Mouse (Mus musculus) limb, embryonic 12.5 days (tissue): ENCODE measurements at regions not wholly inside any gene's neighbourhood (a gene's known extent, or its start where the extent isn't known, plus 50 kb on each side); places are given as distances from the start of the nearest gene placed in this dataset.

Experiments
- ATAC-seq: fragments of 200-750 bp; cut with Nextera tagmentation; 2 replicates; pipeline ENCODE4 v1.8.0; 2017; ENCODE audit warnings: low read depth, moderate TSS enrichment; ENCODE audit not compliant: insufficient number of reproducible peaks, insufficient read depth, low FRiP score, low TSS enrichment
- H3K27ac ChIP-seq: fragments of 300-500 bp; sonication (generic); 2 replicates; pipeline ENCODE4 v1.5.1; 2016; ENCODE audit warnings: mild to moderate bottlenecking, moderate library complexity
- H3K27me3 ChIP-seq: fragments of 300-500 bp; sonication (generic); 2 replicates; pipeline ENCODE4 v1.6.1; 2016; ENCODE audit warnings: mild to moderate bottlenecking, moderate library complexity
- H3K36me3 ChIP-seq: fragments of 300-500 bp; sonication (generic); 2 replicates; pipeline ENCODE4 v1.6.1; 2016; ENCODE audit warnings: mild to moderate bottlenecking, moderate library complexity
- H3K4me1 ChIP-seq: fragments of 300-500 bp; sonication (generic); replicated peaks from 2 replicates; pipeline ENCODE4 v1.6.1; 2016
- H3K4me2 ChIP-seq: fragments of 300-500 bp; sonication (generic); 2 replicates; pipeline ENCODE4 v1.6.1; 2016; ENCODE audit warnings: mild to moderate bottlenecking, moderate library complexity
- H3K4me3 ChIP-seq: fragments of 300-500 bp; sonication (generic); replicated peaks from 2 replicates; pipeline ENCODE4 v1.5.1; 2016; ENCODE audit warnings: mild to moderate bottlenecking
- H3K9ac ChIP-seq: fragments of 300-500 bp; sonication (generic); replicated peaks from 2 replicates; pipeline ENCODE4 v1.6.1; 2016; ENCODE audit warnings: mild to moderate bottlenecking, moderate library complexity
- H3K9me3 ChIP-seq: fragments of 300-500 bp; sonication (generic); 2 replicates; pipeline ENCODE4 v1.6.1; 2016; ENCODE audit warnings: mild to moderate bottlenecking, moderate library complexity
- WGBS: fragments of 180-500 bp; shearing (Covaris S2); methylation state at CpG from one replicate; pipeline ENCODE4 v1.1.7; 2016; 5-methylcytosine and 5-hydroxymethylcytosine counted together

DNA sequence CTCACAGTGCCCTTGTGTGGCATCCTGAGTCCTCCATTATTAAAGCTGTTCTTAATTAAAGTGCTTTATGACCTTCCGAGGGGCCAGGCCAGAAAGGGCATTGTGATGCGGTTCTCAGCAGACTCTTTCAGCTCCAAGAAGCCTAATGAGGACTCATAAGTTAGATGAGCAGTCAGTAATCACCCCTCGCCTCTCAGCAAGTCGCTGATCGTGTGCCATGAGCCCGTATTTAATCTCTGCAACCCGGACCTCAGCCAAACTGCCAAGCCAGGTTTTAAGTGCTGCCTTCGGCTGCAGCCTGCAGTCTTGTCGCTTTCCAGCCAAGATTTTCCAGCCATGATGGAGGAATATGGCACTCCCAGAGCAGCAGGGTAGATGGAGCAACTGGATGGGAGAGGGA, 56.1 kb upstream of the Rbfox1 start:
- Histone ChIP-seq H3K36me3 (no peaks in the 10 kb centered on the region), H3K9me3 (0 out of 2 replicates have a peak, but pooled peaks cover 7% of the 10 kb centered on the region), H3K27ac (no peak overlapping the region), H3K27me3 (no peaks in the 10 kb centered on the region), H3K4me3 (no peak overlapping the region), H3K4me1 (no peaks in the 10 kb centered on the region), H3K4me2 (no peak overlapping the region), H3K9ac (no peak overlapping the region)
- ATAC-seq: no peak
- WGBS: 19% methylated on average over 9 of the region's 9 CpGs

GRCm38 (mm10) chr16:5823316-5823715, 61.8 kb upstream of the Rbfox1 start:
- Histone ChIP-seq H3K36me3 (no peaks in the 10 kb centered on the region), H3K4me1 (no peaks in the 10 kb centered on the region), H3K4me2 (no peak overlapping the region), H3K27me3 (no peaks in the 10 kb centered on the region), H3K4me3 (no peak overlapping the region), H3K9me3 (0 out of 2 replicates have a peak, but pooled peaks cover 5% of the 10 kb centered on the region), H3K9ac (no peak overlapping the region), H3K27ac (no peak overlapping the region)
- WGBS: 42% methylated on average over 1 of the region's 1 CpGs
- ATAC-seq: no peak

GRCm38 (mm10) chr16:5817166-5817565, 68.0 kb upstream of the Rbfox1 start:
- no peaks in the 10 kb centered on the region for H3K36me3 ChIP-seq
- H3K4me1 ChIP-seq: no peaks in the 10 kb centered on the region
- H3K27me3 ChIP-seq: no peaks in the 10 kb centered on the region
- no peak overlapping the region for H3K27ac ChIP-seq
- ATAC-seq: no peak
- no peak overlapping the region for H3K4me3 ChIP-seq
- no peak overlapping the region for H3K4me2 ChIP-seq
- WGBS: 34% methylated on average over 3 of the region's 3 CpGs
- H3K9me3 ChIP-seq: no peaks in the 10 kb centered on the region
- no peak overlapping the region for H3K9ac ChIP-seq

- no peak for ATAC-seq
- WGBS: 87% methylated on average over 2 of the region's 2 CpGs
Measured at GRCm38 (mm10) chr16:5812245-5812820, 72.8 kb upstream of the Rbfox1 start.

DNA sequence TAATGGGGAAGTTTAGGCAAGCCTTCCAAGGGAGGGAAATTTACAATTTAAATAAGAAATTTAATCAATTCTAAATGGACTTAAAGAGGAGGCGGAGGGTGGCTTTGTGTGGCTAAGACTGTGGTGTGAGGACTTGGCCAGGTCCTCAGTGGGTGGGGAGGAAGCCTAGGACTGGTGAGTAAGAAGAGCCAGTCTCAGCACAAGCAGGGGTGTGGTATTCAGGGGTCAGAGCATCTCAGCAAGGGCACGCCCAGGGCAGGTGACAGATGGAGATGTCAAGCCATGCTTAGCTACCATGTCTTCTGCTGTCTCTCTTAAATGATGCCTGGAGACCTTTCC, 73.5 kb upstream of the Rbfox1 start:
- H3K4me1 ChIP-seq: no peaks in the 10 kb centered on the region
- no peak overlapping the region for H3K9ac ChIP-seq
- no peaks in the 10 kb centered on the region for H3K27me3 ChIP-seq
- H3K9me3 ChIP-seq: no peaks in the 10 kb centered on the region
- no peaks in the 10 kb centered on the region for H3K36me3 ChIP-seq
- 43% methylated on average over 2 of the region's 2 CpGs for WGBS
- no peak overlapping the region for H3K4me2 ChIP-seq
- H3K27ac ChIP-seq: no peak overlapping the region
- H3K4me3 ChIP-seq: no peak overlapping the region
- ATAC-seq: no peak

More at GRCm38 (mm10) chr16:5812245-5812820, 72.8 kb upstream of the Rbfox1 start:
- no peak overlapping the region for H3K27ac ChIP-seq
- H3K4me2 ChIP-seq: no peak overlapping the region
- H3K36me3 ChIP-seq: no peaks in the 10 kb centered on the region
- H3K4me3 ChIP-seq: no peak overlapping the region
- H3K4me1 ChIP-seq: no peaks in the 10 kb centered on the region
- H3K9me3 ChIP-seq: no peaks in the 10 kb centered on the region
- no peak overlapping the region for H3K9ac ChIP-seq
- no peaks in the 10 kb centered on the region for H3K27me3 ChIP-seq

DNA sequence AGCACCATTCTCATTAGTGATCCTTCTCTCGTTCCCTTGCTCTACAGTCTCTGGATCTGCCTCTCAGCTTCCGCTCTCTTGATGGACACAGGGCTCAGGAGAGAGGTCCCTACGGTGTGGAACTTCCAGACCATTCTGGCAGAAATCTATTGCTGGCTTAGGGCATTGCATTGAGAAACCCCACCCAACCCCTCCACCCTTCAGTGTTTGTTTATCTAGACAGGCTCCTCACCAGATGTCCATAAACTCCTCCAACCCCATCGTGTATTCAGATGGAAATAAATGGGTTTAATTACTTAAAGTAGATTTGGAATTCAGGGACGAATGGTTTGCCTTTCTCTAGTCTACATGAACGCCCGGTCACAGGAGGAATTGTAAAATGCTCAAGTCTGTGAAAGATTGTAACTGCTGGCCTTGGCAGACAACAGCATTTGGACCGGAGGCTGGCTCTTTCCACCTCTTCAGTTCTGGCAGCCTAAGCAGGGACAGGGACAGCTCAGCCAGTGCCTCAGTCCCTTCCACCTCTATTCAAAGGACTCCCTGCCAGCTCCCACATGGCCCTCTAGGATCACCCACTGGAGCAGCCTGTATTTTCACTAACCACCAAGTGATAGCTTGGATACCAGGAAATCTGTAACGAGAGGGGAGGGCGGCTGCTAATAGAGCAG, 74.0 kb upstream of the Rbfox1 start:
- Histone ChIP-seq H3K27me3 (no peaks in the 10 kb centered on the region), H3K4me3 (no peak overlapping the region), H3K27ac (no peak overlapping the region), H3K4me1 (no peaks in the 10 kb centered on the region), H3K9me3 (no peaks in the 10 kb centered on the region), H3K36me3 (no peaks in the 10 kb centered on the region), H3K4me2 (no peak overlapping the region), H3K9ac (no peak overlapping the region)
- 57% methylated on average over 10 of the region's 10 CpGs for WGBS
- no peak for ATAC-seq

DNA sequence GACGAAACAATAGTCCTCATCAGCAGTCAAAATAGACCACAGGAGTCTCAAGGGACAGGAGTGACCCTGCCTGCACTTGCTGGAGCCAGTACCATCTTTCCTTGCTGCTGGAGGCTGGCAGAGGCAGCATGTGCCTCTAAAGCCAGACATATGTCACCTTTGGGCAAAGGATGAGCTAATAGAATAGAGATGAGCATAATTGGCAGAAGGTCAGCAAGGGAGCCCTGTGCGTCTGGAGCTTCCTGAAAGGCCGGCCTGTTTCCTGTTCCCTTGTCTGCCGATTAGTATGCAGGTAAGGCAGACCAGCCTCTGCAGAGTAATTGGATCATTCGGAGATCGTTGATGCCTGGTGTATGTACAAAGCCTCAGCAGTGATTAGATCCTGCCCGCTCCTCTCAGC, 87.0 kb upstream of the Rbfox1 start:
- Histone ChIP-seq H3K4me1 (no peaks in the 10 kb centered on the region), H3K9me3 (no peaks in the 10 kb centered on the region), H3K4me2 (no peak overlapping the region), H3K36me3 (no peaks in the 10 kb centered on the region), H3K4me3 (no peak overlapping the region), H3K9ac (no peak overlapping the region), H3K27me3 (no peaks in the 10 kb centered on the region), H3K27ac (no peak overlapping the region)
- WGBS: 74% methylated on average over 7 of the region's 7 CpGs
- ATAC-seq: no peak

- no peaks in the 10 kb centered on the region for H3K4me1 ChIP-seq
- H3K4me2 ChIP-seq: no peak overlapping the region
- no peak overlapping the region for H3K9ac ChIP-seq
- H3K27me3 ChIP-seq: no peaks in the 10 kb centered on the region
- 52% methylated on average over 1 of the region's 1 CpGs for WGBS
- no peak for ATAC-seq
- no peaks in the 10 kb centered on the region for H3K36me3 ChIP-seq
- H3K27ac ChIP-seq: no peak overlapping the region
- no peaks in the 10 kb centered on the region for H3K9me3 ChIP-seq
- no peak overlapping the region for H3K4me3 ChIP-seq
Measured at GRCm38 (mm10) chr16:5792216-5792615, 92.9 kb upstream of the Rbfox1 start.

DNA sequence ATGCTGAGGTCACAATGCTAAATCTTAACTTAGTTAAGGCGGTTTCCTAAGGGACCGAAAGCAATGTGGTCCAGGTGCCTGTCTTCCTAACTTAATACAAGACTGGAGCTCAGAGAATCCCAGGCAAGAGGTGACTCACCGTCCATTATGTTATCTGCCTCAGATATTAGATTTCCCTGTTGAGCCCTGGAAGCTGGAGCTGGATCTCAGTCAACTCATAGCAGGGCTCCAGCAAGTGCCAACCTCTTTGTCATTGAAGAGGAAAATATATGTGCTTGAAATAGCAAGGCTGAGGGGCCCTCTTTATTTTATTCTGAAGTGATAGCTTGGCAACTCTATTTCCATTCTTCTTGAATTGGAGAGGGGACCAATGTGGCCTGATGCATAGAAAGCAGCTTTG, 95.0 kb upstream of the Rbfox1 start:
- Histone ChIP-seq H3K36me3 (no peaks in the 10 kb centered on the region), H3K9me3 (no peaks in the 10 kb centered on the region), H3K9ac (no peak overlapping the region), H3K4me1 (no peaks in the 10 kb centered on the region), H3K4me2 (no peak overlapping the region), H3K4me3 (no peak overlapping the region), H3K27me3 (no peaks in the 10 kb centered on the region), H3K27ac (no peak overlapping the region)
- WGBS: 87% methylated on average over 3 of the region's 3 CpGs
- no peak for ATAC-seq

GRCm38 (mm10) chr16:5787206-5787605, 97.9 kb upstream of the Rbfox1 start:
- H3K36me3 ChIP-seq: no peaks in the 10 kb centered on the region
- H3K4me2 ChIP-seq: no peak overlapping the region
- no peak overlapping the region for H3K27ac ChIP-seq
- H3K27me3 ChIP-seq: no peaks in the 10 kb centered on the region
- no peak for ATAC-seq
- H3K9me3 ChIP-seq: no peaks in the 10 kb centered on the region
- H3K4me3 ChIP-seq: no peak overlapping the region
- no peaks in the 10 kb centered on the region for H3K4me1 ChIP-seq
- no peak overlapping the region for H3K9ac ChIP-seq

DNA sequence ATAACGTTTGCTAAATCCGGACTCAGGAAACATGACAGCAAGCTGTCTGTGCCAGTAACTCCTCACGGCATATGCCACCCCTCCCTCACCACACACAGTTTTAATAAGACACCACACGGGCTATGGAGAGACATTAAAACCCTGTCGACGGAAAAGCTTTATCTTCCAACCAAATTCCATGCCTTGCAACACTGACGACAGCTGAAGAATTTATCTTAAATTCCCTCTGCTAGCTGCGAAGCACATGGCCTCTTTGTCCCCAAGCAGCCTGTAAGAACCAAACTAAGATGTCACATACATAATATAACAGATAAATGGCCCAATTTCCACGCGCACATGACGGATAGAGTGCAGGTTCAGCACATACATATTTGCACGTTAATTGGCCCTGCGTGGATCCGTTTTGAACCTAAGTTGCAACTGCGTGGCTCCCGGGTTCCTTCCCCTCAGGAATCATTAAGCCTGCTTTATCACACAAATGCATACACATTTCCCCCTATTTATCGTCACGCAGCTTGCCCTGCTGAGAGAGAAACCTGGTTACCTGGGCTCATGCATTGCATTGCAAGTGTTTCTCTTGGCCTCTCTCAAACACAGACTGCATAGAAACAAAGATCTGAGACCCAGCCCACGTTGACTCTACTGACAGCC, 118.3 kb upstream of the Rbfox1 start:
- H3K4me1 ChIP-seq: no peaks in the 10 kb centered on the region
- H3K9me3 ChIP-seq: no peaks in the 10 kb centered on the region
- no peaks in the 10 kb centered on the region for H3K27me3 ChIP-seq
- WGBS: 86% methylated on average over 19 of the region's 19 CpGs
- no peak for ATAC-seq
- no peak overlapping the region for H3K9ac ChIP-seq
- H3K4me2 ChIP-seq: no peak overlapping the region
- H3K27ac ChIP-seq: no peak overlapping the region
- no peak overlapping the region for H3K4me3 ChIP-seq
- no peaks in the 10 kb centered on the region for H3K36me3 ChIP-seq

DNA sequence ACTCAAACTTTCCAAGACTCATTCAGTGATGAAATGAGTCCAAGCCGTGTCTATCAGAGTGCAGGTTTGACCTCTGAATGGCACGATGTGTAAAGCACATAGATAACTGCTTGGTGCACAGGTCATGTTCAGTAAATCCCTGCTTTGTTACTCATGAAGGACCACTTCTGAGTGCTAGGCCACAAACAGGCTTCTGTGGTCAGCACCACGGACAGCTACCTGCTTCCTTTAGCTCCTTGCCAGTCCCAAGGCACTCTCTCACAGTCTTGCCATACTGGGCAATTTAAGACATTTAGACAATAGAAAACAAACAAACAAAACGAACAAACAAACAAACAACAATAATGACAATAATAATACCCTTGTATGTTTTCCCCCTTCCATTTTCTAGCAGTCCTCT, 120.0 kb upstream of the Rbfox1 start:
- no peak overlapping the region for H3K27ac ChIP-seq
- no peaks in the 10 kb centered on the region for H3K9me3 ChIP-seq
- 23% methylated on average over 4 of the region's 4 CpGs for WGBS
- H3K4me2 ChIP-seq: no peak overlapping the region
- no peaks in the 10 kb centered on the region for H3K36me3 ChIP-seq
- no peak for ATAC-seq
- no peaks in the 10 kb centered on the region for H3K27me3 ChIP-seq
- no peaks in the 10 kb centered on the region for H3K4me1 ChIP-seq
- no peak overlapping the region for H3K4me3 ChIP-seq
- no peak overlapping the region for H3K9ac ChIP-seq
